Mouse (Mus musculus) adrenal gland, postnatal 10 days (tissue): ENCODE data around the gene Sept1. TPM values are rescaled to one million over a fixed set of nuclear protein-coding genes. Genes with fewer than 3 reads are reported as not detected.
"Not testable (repeated sequence)": the region's sequence is repeated elsewhere in the genome, so short reads cannot be mapped to it uniquely, and the experiment has no call there.

Experiments
- DNase-seq: peaks from one replicate; pipeline ENCODE4 v3.0.0; 2021; ENCODE audit warnings: mixed read lengths
- total RNA-seq, 2 experiments: library from RNA; stranded (reverse); gene quantifications; 2 replicates each; pipeline ENCODE4 v1.2.3; 2021

The Sept1 gene
- total RNA-seq, 2 experiments from 2014 or later: 17.6 to 17.8 TPM

- no peak for DNase-seq
Observed at GRCm38 (mm10) chr7:127194011-127194632, 38.8 kb downstream of the Sept1 start.

GRCm38 (mm10) chr7:127192989-127193388 is 39.9 kb downstream of the Sept1 start:
- DNase-seq: no peak

- no peak for DNase-seq
Observed at GRCm38 (mm10) chr7:127190672-127191071, 42.3 kb downstream of the Sept1 start.

GRCm38 (mm10) chr7:127188305-127189276 is 44.3 kb downstream of the Sept1 start:
- DNase-seq: no peak

- no peak for DNase-seq
Observed at GRCm38 (mm10) chr7:127187351-127187750, 45.6 kb downstream of the Sept1 start.

- DNase-seq: no peak
Observed at GRCm38 (mm10) chr7:127185601-127186000, 47.3 kb downstream of the Sept1 start.

- DNase-seq: no peak
Observed at GRCm38 (mm10) chr7:127184720-127185119, 48.2 kb downstream of the Sept1 start.

GRCm38 (mm10) chr7:127183828-127184227 is 49.1 kb downstream of the Sept1 start:
- no peak for DNase-seq

- no peak for DNase-seq
Observed at GRCm38 (mm10) chr7:127183345-127183744, 49.6 kb downstream of the Sept1 start.

GRCm38 (mm10) chr7:127181724-127182123 is 51.2 kb downstream of the Sept1 start:
- DNase-seq: not testable (repeated sequence)

GRCm38 (mm10) chr7:127180783-127181182 is 52.1 kb downstream of the Sept1 start:
- no peak for DNase-seq

- no peak for DNase-seq
Observed at GRCm38 (mm10) chr7:127176937-127177336, 56.0 kb downstream of the Sept1 start.

- no peak for DNase-seq
Observed at GRCm38 (mm10) chr7:127166501-127166900, 66.4 kb downstream of the Sept1 start.

- DNase-seq: no peak
Observed at GRCm38 (mm10) chr7:127165607-127166493, 67.1 kb downstream of the Sept1 start.

Other genes with a start within 250 kb of the Sept1 start
- gene Mvp, start 218.5 kb downstream of the Sept1 start, total RNA-seq: 10 to 100 TPM; 55.7 to 60.9 TPM
- gene Pagr1b, start 216.6 kb downstream of the Sept1 start, total RNA-seq: not detected
- 10 to 100 TPM; 10.1 to 19.1 TPM for gene Pagr1a, start 215.8 kb downstream of the Sept1 start, total RNA-seq
- 10 to 100 TPM; 17.7 to 22.5 TPM for gene Gm42742, start 212.0 kb downstream of the Sept1 start, total RNA-seq
- gene Prrt2, start 211.9 kb downstream of the Sept1 start, total RNA-seq: 1 to 10 TPM; 3.1 to 5.8 TPM
- gene Maz, start 206.1 kb downstream of the Sept1 start, total RNA-seq: 100 to 1,000 TPM; 135 to 159 TPM
- 10 to 100 TPM; 21.6 to 28.7 TPM for gene Kif22, start 190.7 kb downstream of the Sept1 start, total RNA-seq
- gene Zg16, start 145.8 kb downstream of the Sept1 start, total RNA-seq: under 1 TPM in 1 of 2 experiments, not detected in 1; 0.51 TPM
- 1 to 10 TPM; 3.3 TPM for gene AI467606, start 141.8 kb downstream of the Sept1 start, total RNA-seq
- gene Qprt, start 110.9 kb downstream of the Sept1 start, total RNA-seq: 10 to 100 TPM in 1 of 2 experiments, 1 to 10 TPM in 1; 7.6 to 20.7 TPM
- 1 to 10 TPM; 3.2 to 3.3 TPM for gene Spn, start 95.3 kb downstream of the Sept1 start, total RNA-seq
- gene Cd2bp2, start 37.1 kb downstream of the Sept1 start, total RNA-seq: 10 to 100 TPM; 50.9 to 54.9 TPM
- 10 to 100 TPM; 39.0 to 40.5 TPM for gene Tbc1d10b, start 24.7 kb downstream of the Sept1 start, total RNA-seq
- 1,000 to 10,000 TPM in 1 of 2 experiments, 100 to 1,000 TPM in 1; 678 to 2,339 TPM for gene Mylpf, start 24.2 kb downstream of the Sept1 start, total RNA-seq
- gene Zfp553, start 69 bp downstream of the Sept1 start, total RNA-seq: 10 to 100 TPM in 1 of 2 experiments, 1 to 10 TPM in 1; 9.2 to 13.4 TPM
- gene Zfp771, start 11.1 kb upstream of the Sept1 start, total RNA-seq: 10 to 100 TPM; 23.5 to 31.7 TPM
- gene Dctpp1, start 27.6 kb upstream of the Sept1 start, total RNA-seq: 10 to 100 TPM; 60.7 to 65.0 TPM
- gene Sephs2, start 40.9 kb upstream of the Sept1 start, total RNA-seq: 100 to 1,000 TPM; 189 to 268 TPM
- gene Itgal, start 63.1 kb upstream of the Sept1 start, total RNA-seq: 1 to 10 TPM; 4.7 to 5.0 TPM
- gene Zfp768, start 112.5 kb upstream of the Sept1 start, total RNA-seq: 10 to 100 TPM; 31.7 to 38.2 TPM
- gene Zfp747, start 142.9 kb upstream of the Sept1 start, total RNA-seq: 1 to 10 TPM; 7.5 to 9.2 TPM
- gene 9130019O22Rik, start 154.0 kb upstream of the Sept1 start, total RNA-seq: 1 to 10 TPM; 4.1 to 4.4 TPM
- 1 to 10 TPM; 8.6 to 9.4 TPM for gene E430018J23Rik, start 160.5 kb upstream of the Sept1 start, total RNA-seq
- 1 to 10 TPM; 5.7 to 6.2 TPM for gene Zfp764, start 173.7 kb upstream of the Sept1 start, total RNA-seq
- gene Zfp688, start 188.9 kb upstream of the Sept1 start, total RNA-seq: 10 to 100 TPM; 11.3 to 13.0 TPM
- 1 to 10 TPM; 3.6 to 4.3 TPM for gene Zfp689, start 216.0 kb upstream of the Sept1 start, total RNA-seq
- gene Prr14, start 226.5 kb upstream of the Sept1 start, total RNA-seq: 10 to 100 TPM; 37.3 to 40.0 TPM
- 10 to 100 TPM; 53.3 to 65.8 TPM for gene Fbrs, start 246.1 kb upstream of the Sept1 start, total RNA-seq